Mouse (Mus musculus) heart, adult 2 months (tissue): ENCODE results near the gene Snca.

Experiments used
- CTCF ChIP-seq: fragments of 200-600 bp; IDR thresholded peaks from 2 replicates; pipeline ENCODE4 v1.8.1; 2022; ENCODE audit warnings: antibody characterized with exemption, mild to moderate bottlenecking, moderate library complexity
- EP300 ChIP-seq: fragments of 200-500 bp; IDR thresholded peaks from 2 replicates; pipeline ENCODE4 v1.6.1; 2011; ENCODE audit warnings: low read depth, low read length, control low read depth; ENCODE audit not compliant: insufficient read depth
- POLR2A ChIP-seq: fragments of 200-500 bp; IDR thresholded peaks from 2 replicates; pipeline ENCODE4 v1.6.1; 2011; ENCODE audit warnings: mild to moderate bottlenecking, low read depth, low read length, control low read depth; ENCODE audit not compliant: insufficient read depth

DNA sequence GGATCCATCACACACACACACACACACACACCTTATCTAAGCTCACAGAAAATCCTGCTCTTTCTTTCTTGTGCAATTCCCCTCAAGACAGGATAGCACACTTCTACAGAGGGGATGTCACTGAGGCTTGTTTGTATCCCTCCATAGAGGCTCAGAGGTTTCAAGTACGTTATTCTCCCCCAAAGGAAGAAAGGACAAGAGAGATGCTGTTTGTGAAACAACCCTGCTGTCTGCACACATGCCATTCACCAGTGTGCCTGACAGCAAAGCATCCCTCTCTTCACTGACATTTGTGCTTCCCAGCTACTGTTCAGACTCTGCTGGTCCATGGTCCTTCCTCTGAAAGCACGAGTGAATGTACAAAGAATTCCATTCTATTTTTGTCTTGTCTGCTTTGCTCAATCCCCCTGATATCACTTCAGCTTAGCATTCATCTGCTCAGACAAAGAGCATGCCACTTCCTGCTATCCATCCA, 119.6 kb downstream of the Snca start:
- TF ChIP-seq CTCF (no peak), EP300 (no peak), POLR2A (no peak)
